Mouse (Mus musculus) urinary bladder, postnatal 4 days (tissue): Measurements from ENCODE around the gene Hoxc5.
A peak's percentile ranks its signal among the peaks of the same experiment; 100 is the strongest.

ENCODE experiments used
- DNase-seq, 2 experiments: peaks; one replicate each; pipeline ENCODE4 v3.0.0; 2021 to 2022; ENCODE audit warnings: low spot score in 2 of 2

Hoxc5 gene

GRCm38 (mm10) chr15:102967312-102967510 lies at the start of gene Hoxc5:
Gene Hoxc5, plus strand, starts transcription at chr15:102967443.
- no peak for DNase-seq

DNA sequence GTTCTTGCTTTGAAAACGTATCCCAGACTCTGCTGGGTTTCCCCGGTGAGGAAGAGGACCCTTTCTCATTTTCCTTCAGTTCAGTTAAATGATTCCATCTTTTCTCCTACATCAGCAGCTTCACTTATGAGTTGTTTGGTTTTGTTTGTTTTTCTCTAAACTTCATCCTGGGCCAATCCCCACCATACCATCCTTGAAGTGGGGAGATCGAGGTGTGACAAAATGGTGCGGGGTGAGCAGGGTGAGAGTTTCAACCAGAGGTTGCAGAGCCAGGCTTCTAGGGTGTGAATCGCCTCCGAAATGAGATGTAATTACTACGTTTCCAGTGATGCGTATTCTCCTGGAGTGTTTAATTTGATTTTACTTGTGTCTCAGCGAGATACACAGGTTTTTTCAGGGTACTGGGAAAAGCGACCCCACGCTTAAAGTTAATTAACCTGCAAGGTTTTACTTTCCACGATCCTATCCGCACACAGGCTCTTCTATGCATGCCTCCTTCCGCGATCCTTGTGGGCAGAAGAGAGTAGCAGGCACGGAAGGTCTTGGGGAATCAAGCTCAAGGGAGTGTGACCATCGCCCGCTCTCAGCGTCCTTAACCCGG lies 49.2 kb upstream of the Hoxc5 start:
- no peak for DNase-seq

- DNase-seq = no peak
Measured at GRCm38 (mm10) chr15:102918611-102919265, 48.5 kb upstream of the Hoxc5 start.

- no peak for DNase-seq
Measured at GRCm38 (mm10) chr15:102919336-102920180, 47.7 kb upstream of the Hoxc5 start.

- peak; percentile 54 to 74 for DNase-seq
Measured at GRCm38 (mm10) chr15:102920619-102921018, 46.6 kb upstream of the Hoxc5 start.

- DNase-seq = no peak
Measured at GRCm38 (mm10) chr15:102921053-102922011, 45.9 kb upstream of the Hoxc5 start, which contains the start of gene Hoxc13. Gene Hoxc13, plus strand, starts transcription at chr15:102921103.

GRCm38 (mm10) chr15:102922012-102922362 lies 45.3 kb upstream of the Hoxc5 start:
- DNase-seq = peak in 1 of 2 experiments; percentile 73

- no peak for DNase-seq
Measured at GRCm38 (mm10) chr15:102922636-102923500, 44.4 kb upstream of the Hoxc5 start.

GRCm38 (mm10) chr15:102927032-102927645 lies 40.1 kb upstream of the Hoxc5 start:
- no peak for DNase-seq

DNA sequence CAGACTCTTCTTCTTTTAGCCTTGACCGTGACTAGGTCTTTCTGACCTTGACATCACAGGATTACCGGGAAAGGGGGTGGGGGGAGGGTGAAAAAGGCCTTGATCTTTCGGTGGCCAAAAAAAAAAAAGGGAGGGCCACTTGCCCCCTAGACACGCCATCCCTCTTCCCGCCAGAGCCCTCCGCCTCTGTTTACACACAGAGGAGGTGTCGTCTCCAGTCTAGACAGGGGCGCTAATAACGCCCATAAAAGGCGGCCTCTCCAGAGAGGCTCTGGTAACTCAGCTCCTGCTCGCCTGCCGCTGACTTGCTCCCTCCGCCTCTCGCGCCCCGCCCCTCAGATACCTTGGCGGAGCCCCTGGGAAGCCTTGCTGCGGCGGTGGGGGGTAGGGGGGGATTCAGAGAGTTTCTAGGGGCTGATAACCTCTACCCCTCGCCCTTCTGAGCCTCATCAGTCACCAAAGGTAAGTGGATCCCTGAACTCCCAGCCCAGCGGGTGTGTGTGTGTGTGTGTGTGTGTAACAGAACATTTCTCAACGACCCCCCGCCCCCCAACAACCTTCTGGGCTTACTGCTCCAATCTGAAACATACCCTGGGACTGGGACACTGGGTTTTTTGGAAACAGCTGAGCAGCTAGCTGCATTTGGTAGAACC lies 35.4 kb upstream of the Hoxc5 start:
- DNase-seq = no peak

- DNase-seq = no peak
Measured at GRCm38 (mm10) chr15:102934438-102934837, 32.8 kb upstream of the Hoxc5 start.

- no peak for DNase-seq
Measured at GRCm38 (mm10) chr15:102934897-102935296, 32.3 kb upstream of the Hoxc5 start.

- no peak for DNase-seq
Measured at GRCm38 (mm10) chr15:102936279-102936972, 30.8 kb upstream of the Hoxc5 start, which contains the start of gene Hoxc12. Gene Hoxc12, plus strand, starts transcription at chr15:102936757.

DNA sequence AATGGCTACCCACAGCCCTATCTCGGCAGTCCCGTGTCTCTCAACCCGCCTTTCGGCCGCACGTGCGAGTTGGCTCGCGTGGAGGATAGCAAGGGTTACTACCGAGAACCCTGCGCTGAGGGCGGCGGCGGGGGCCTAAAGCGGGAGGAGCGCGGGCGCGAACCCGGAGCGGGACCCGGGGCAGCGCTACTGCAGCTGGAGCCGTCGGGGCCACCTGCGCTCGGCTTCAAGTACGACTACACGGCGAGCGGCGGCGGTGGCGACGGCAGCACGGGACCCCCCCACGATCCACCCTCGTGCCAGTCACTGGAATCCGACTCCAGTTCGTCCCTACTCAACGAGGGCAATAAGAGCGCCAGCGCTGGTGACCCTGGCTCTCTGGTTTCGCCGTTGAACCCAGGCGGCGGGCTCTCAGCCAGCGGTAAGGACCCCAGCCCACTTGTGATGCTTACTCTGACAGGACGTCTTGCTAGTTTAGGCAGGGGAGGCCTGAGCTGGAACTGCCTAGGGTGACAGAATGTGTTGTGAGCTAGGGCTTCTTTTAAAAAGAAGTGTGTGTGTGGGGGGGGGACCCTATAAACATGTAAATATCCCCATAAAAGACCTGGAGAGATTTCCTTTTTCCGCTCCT lies 30.1 kb upstream of the Hoxc5 start:
- no peak for DNase-seq

- DNase-seq = no peak
Measured at GRCm38 (mm10) chr15:102939256-102940155, 27.7 kb upstream of the Hoxc5 start.

DNA sequence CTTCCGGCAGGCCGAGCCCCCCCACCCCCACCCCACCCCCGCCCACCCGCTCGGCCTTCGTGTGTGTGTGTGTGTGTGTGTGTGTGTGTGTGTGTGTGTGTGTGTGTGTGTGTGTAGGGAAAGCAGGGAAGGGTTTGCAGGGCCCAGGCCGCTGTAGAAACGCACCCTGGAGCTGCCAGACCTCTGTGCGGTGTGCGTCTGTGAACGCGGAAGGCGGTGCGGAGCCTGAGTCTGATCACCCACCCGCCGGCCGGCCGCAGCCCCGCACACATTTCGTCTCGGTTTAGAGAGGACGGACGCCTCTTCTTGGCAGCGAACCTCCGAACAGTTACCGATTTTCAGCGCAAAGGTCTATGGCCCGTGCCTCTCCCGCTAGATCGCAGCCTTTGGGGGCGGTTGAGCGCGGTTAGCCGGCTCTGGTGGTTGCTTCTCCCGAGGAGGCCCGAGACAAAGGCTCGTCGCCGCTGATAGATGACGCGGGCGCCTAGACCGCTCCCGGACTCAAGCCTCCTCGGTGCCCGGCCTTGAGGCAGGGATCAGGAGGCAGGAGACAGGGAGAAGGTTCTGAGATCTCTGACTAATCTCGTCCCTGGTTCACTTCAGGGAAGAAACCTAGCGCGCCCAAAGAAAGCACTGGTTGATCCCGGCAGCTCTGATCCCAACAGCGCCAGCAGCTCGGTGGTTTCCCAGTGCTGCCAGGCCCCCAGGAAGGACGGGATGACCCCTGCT lies 24.3 kb upstream of the Hoxc5 start:
- DNase-seq = no peak

GRCm38 (mm10) chr15:102943468-102943813 lies 23.8 kb upstream of the Hoxc5 start:
- DNase-seq = no peak
